Mouse (Mus musculus) kidney, adult 2 months (tissue): ENCODE results near the gene Vps51. TPM values are rescaled to one million over a fixed set of nuclear protein-coding genes. Genes with fewer than 3 reads are reported as not detected.
A peak's percentile ranks its signal among the peaks of the same experiment; 100 is the strongest.

Experiments used
- DNase-seq: peaks from one replicate; pipeline ENCODE4 v3.0.0; 2021
- H3K27ac ChIP-seq: fragments of 200-500 bp; 2 replicates; pipeline ENCODE4 v1.5.1; 2012; ENCODE audit warnings: low read depth, low read length, control low read depth, inconsistent platforms; ENCODE audit not compliant: insufficient read depth
- H3K27me3 ChIP-seq: fragments of 200-500 bp; replicated peaks from 2 replicates; pipeline ENCODE4 v1.6.1; 2012; ENCODE audit warnings: mild to moderate bottlenecking, moderate library complexity, low read length, inconsistent platforms; ENCODE audit not compliant: control insufficient read depth, insufficient read depth
- H3K36me3 ChIP-seq: fragments of 200-500 bp; 2 replicates; pipeline ENCODE4 v1.6.1; 2012; ENCODE audit warnings: mild to moderate bottlenecking, moderate library complexity, low read length, inconsistent platforms; ENCODE audit not compliant: control insufficient read depth, insufficient read depth
- H3K4me1 ChIP-seq: fragments of 200-500 bp; 2 replicates; pipeline ENCODE4 v1.6.1; 2011; ENCODE audit warnings: low read length; ENCODE audit not compliant: control insufficient read depth, insufficient read depth
- H3K4me3 ChIP-seq: fragments of 200-500 bp; 2 replicates; pipeline ENCODE4 v1.5.1; 2011; ENCODE audit warnings: mild to moderate bottlenecking, low read depth, low read length, control low read depth; ENCODE audit not compliant: insufficient read depth
- CTCF ChIP-seq: fragments of 200-500 bp; conservative IDR thresholded peaks from 2 replicates; pipeline ENCODE4 v1.5.1; 2011; ENCODE audit warnings: low read depth, mild to moderate bottlenecking, control low read depth, low read length, moderate library complexity, mixed read lengths; ENCODE audit not compliant: insufficient read depth, insufficient read length
- POLR2A ChIP-seq: fragments of 200-500 bp; IDR thresholded peaks from one replicate; pipeline ENCODE4 v1.6.1; 2011; ENCODE audit warnings: low read depth, low read length, control low read depth
- WGBS: fragments of 180-500 bp; shearing (Covaris S2); methylation state at CpG from one replicate; pipeline ENCODE4 v1.1.7; 2018; 5-methylcytosine and 5-hydroxymethylcytosine counted together
- polyA plus RNA-seq: library from polyadenylated mRNA; depleted of rRNA; stranded (reverse); fragments of >200 nt; gene quantifications from 2 replicates; pipeline ENCODE4 v1.2.3, GENCODE M21; 2012

Gene Vps51
- polyA plus RNA-seq, 1 experiment, result 65.0 TPM

DNA sequence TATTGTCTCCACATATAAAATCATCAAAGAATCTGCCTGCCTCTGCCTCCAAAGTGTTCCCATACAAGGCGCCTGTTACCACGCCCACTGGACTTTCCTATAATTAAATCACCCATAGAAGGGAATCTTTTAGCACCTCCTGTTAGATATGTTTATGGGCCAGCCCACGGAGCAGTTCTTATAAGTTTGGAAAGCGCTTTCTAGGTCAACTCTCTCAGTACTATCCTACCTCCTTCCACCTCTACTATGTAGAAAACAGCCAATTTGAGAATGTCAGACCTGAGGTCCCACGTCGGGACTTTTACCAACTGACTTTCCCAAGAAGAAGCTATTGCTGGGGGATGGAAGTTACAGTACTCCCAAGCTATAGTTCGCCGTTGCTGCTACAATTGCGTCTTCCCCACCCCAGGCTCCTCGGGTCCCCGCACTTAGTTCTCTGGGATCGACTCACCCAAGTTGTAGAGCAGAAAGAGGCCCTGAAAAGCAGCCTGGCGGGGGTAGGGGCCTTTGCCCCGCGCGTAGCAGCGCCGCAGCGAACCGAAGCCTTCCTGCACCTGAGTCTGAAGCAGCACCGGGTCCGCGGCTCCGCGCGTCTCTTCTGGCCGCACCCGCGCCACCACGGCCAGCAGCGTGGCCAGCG, 40.4 kb upstream of the Vps51 start:
- no peak for DNase-seq
- H3K36me3 ChIP-seq, result no peaks in the 10 kb centered on the region
- TF ChIP-seq CTCF (no peak), POLR2A (no peak)
- H3K27me3 ChIP-seq, result no peaks in the 10 kb centered on the region
- peaks cover 7% of the 10 kb centered on the region; the same call in 1 of the 2 replicates for H3K4me1 ChIP-seq
- peak overlapping the region; percentile 77 for H3K4me3 ChIP-seq
- H3K27ac ChIP-seq, result peak overlapping the region; percentile 40
- WGBS, result 4% methylated on average over 32 of the region's 32 CpGs

DNA sequence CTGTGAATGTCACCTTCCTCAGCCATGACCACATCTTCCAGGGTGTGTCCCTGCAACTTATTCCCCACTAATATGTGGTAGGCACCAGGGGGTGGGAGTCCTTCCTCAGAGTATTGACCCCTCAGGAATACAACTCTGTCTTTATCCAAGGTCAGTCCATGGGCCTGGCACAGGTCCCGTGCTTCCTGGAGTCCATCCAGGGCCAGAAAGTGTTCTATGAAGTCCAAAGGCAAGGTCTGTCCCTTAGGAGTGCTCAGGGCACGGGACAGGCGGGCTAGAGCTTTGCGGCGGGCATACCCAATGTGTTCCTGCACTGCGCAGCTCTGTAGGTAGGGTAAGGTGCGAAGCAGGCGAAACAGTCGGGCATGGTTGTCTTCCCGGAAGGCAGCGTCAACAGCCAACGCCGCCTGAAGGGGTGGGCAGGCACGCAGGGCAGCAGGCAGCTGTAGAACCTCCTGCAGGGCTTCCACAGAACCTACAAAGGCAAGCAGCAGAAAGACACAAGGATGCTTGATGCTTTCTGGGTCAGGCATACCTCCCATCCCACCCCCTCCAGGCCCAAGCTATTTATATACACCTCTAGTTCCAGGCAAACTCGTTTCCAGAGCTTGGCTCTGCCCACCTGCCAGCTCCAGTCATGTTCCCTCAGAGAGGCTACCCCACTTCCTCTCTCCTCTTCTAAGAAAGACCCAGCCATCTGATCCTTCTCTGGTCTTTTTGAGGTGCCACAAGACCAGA, 39.3 kb upstream of the Vps51 start:
- Histone ChIP-seq H3K27ac (no peak overlapping the region), H3K36me3 (no peaks in the 10 kb centered on the region), H3K27me3 (no peaks in the 10 kb centered on the region), H3K4me1 (peaks cover 7% of the 10 kb centered on the region; the same call in 1 of the 2 replicates), H3K4me3 (no peak overlapping the region)
- TF ChIP-seq POLR2A (no peak), CTCF (no peak)
- WGBS, result 73% methylated on average over 15 of the region's 15 CpGs
- DNase-seq, result peak; percentile 68

DNA sequence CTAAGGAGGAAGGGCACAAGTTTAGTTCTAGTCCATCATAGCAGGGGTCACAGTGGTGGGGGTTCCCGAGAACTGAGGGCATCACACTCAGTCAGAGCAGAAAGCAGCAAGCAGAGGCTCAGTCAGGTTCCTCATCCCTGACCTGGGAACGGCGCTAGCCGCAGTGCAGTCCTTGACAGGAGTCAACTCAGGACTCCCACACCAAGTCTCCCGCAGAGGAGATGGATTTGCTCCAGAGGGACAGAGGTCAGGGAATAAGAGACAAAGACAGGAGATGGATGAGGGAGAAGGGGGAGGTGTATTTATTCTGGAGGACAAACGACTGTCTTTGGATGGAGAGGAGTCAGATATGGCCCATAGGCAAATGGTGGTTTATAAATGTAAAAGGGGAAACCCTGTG, 36.1 kb upstream of the Vps51 start:
- TF ChIP-seq POLR2A, result no peak
- no peak for TF ChIP-seq CTCF
- H3K27ac ChIP-seq, result no peak overlapping the region
- H3K36me3 ChIP-seq, result no peaks in the 10 kb centered on the region
- no peak overlapping the region for H3K4me3 ChIP-seq
- H3K27me3 ChIP-seq, result no peaks in the 10 kb centered on the region
- H3K4me1 ChIP-seq, result peaks cover 4% of the 10 kb centered on the region; the same call in 1 of the 2 replicates
- DNase-seq, result peak; percentile 69
- WGBS, result 30% methylated on average over 6 of the region's 6 CpGs

DNA sequence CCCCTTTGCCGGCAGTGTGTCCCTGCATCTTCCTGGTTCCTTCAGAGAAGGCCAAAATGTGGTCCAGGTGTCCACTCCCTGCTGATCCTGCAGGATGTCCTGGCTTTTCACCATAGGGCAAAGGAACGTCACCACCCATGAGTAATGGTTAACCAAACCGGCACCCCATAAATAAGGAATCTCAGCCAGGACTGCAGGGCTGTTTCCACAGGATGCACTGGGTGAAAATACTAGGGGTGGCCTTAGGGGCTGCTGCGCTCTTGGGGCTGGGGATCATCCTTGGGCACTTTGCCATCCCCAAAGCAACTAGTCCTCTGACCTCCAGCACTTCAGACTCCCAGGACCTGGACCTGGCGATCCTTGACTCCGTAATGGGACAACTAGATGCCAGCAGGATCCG, 28.6 kb upstream of the Vps51 start, which contains the start of gene Naaladl1:
Gene Naaladl1 (plus strand): TSS at position 197 of the 400 bp plus-strand sequence.
- H3K4me1 ChIP-seq, result no peaks in the 10 kb centered on the region
- peak; percentile 40 for DNase-seq
- no peak within 1 kb of the TSS for H3K4me3 ChIP-seq
- H3K27me3 ChIP-seq, result no peaks in the 10 kb centered on the region
- H3K27ac ChIP-seq, result no peak within 1 kb of the TSS
- no peaks in the 10 kb centered on the region for H3K36me3 ChIP-seq
- WGBS, result 62% methylated on average over 7 of the region's 7 CpGs
- TF ChIP-seq POLR2A (no peak), CTCF (no peak)

DNA sequence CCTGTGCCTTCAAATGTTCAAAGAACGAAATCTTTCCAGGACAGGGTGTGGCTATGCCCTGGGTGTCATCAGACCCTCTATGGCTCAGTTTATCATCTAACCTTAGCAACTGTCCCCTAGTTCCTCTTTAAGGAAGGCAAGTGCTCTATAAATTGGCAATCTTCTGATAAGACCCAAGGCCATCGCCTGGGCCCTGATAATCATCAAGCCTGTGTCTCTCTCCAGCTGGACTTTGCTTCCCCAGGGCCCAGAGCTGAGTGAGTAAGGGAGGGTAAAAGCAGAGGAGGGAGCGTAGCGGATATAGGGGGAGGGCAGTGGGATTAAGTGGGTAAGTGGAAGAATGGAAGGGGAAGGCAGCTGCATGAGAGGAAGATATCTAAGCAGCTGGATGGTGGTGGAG, 27.4 kb upstream of the Vps51 start:
- Histone ChIP-seq H3K4me1 (no peaks in the 10 kb centered on the region), H3K4me3 (no peak overlapping the region), H3K36me3 (no peaks in the 10 kb centered on the region), H3K27me3 (no peaks in the 10 kb centered on the region), H3K27ac (no peak overlapping the region)
- WGBS, result 74% methylated on average over 4 of the region's 4 CpGs
- DNase-seq, result no peak
- TF ChIP-seq CTCF (no peak), POLR2A (no peak)

DNA sequence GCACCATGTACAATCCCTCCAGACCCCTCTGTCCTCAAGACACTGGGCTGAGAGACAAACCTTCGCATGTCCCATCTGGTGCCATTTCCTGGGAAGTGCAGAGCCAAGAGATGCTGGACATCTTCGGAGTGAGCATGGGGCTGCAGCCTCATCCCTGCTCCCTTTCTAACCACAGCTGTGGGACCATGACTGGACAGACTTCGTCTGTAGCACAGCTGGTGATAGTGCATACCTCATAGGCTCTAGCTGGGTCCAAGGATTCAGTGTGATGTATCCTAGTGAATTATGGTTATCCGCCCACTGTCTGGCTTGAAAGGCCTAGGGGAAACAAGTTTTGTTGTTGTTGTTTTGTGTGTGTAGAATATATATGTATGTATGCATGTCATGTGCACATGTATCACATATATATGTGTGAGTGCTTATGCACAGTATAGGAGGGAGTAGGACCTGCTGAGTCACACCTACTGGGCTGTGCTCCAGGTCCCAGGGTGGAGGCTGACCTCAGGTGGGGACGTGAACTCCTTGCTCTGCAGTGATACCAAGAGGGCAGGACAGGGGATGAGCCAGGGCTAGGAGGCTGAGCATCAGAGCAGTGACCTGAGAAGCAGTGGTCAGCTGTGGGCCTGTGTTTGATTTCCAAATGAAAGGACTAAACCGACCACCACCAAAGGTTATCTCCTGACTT, 25.3 kb upstream of the Vps51 start:
- 71% methylated on average over 6 of the region's 6 CpGs for WGBS
- H3K36me3 ChIP-seq, result no peaks in the 10 kb centered on the region
- DNase-seq, result no peak
- H3K4me3 ChIP-seq, result no peak overlapping the region
- no peak overlapping the region for H3K27ac ChIP-seq
- no peak for TF ChIP-seq CTCF
- no peak for TF ChIP-seq POLR2A
- H3K27me3 ChIP-seq, result no peaks in the 10 kb centered on the region
- no peaks in the 10 kb centered on the region for H3K4me1 ChIP-seq

DNA sequence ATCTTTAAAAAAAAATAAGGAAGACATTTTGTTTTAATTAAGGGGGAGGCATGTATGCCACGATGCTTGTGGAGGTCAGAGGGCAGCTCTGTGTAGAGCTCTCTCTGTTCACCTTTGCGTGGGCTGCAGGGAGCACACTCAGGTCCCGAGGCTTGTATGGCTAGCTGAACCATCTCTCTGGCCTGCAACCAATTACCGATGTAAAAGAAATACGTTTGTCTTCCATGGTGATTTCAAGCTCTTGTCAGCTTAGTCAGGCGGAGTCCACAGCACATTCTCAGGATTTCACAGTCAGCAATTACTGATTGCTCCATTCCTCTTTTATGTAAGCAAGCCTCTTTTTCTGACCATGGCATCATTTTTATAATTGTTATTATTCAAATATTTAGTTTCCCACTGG, 24.2 kb upstream of the Vps51 start:
- H3K27me3 ChIP-seq, result no peaks in the 10 kb centered on the region
- H3K4me3 ChIP-seq, result no peak overlapping the region
- no peaks in the 10 kb centered on the region for H3K4me1 ChIP-seq
- DNase-seq, result no peak
- 70% methylated on average over 6 of the region's 6 CpGs for WGBS
- no peak overlapping the region for H3K27ac ChIP-seq
- no peaks in the 10 kb centered on the region for H3K36me3 ChIP-seq
- TF ChIP-seq CTCF (no peak), POLR2A (no peak)
